Mouse (Mus musculus) heart, adult 8-10 months (tissue): ENCODE results near the gene Gm13420. TPM values are rescaled to one million over a fixed set of nuclear protein-coding genes. Genes with fewer than 3 reads are reported as not detected.
A peak's percentile ranks its signal among the peaks of the same experiment; 100 is the strongest.
"Not testable (repeated sequence)": the region's sequence is repeated elsewhere in the genome, so short reads cannot be mapped to it uniquely, and the experiment has no call there.

Experiments
- DNase-seq: peaks from one replicate; pipeline ENCODE4 v3.0.0; 2022; ENCODE audit warnings: low spot score
- total RNA-seq, 4 experiments: library from RNA; stranded (reverse); gene quantifications; 2 replicates each; pipeline ENCODE4 v1.2.4; 2022

Gene Gm13420
- not detected for total RNA-seq

DNA sequence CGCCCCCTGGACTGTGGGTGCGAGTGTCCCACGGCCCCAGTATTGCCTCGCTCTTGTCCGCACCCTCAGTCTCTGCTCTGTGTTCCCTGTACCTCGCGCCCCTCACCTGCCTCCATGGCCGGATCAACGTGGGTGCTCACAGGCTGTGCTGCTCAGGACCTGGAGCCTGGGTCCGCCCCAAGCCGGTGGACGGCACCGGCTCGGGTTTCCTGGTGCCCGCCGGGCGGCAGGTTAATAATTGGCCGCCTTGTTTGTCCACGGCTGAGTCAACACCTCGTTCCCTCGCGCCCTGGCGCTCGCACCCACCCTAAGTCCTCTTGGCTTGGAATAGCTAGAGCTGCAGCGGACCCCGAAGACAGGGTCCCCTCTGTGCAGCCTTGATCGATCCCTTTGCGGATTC, at the start of gene Gm13420:
Gene Gm13420 (minus strand): TSS at position 189 of the 400 bp plus-strand sequence.
- no peak for DNase-seq

GRCm38 (mm10) chr2:29792772-29793487, 41.4 kb upstream of the Gm13420 start:
- no peak for DNase-seq

- peak; percentile 79 for DNase-seq
Observed at GRCm38 (mm10) chr2:29787937-29788681, 36.6 kb upstream of the Gm13420 start, which contains the start of gene Trub2. Gene Trub2 (minus strand): TSS chr2:29788502.

DNA sequence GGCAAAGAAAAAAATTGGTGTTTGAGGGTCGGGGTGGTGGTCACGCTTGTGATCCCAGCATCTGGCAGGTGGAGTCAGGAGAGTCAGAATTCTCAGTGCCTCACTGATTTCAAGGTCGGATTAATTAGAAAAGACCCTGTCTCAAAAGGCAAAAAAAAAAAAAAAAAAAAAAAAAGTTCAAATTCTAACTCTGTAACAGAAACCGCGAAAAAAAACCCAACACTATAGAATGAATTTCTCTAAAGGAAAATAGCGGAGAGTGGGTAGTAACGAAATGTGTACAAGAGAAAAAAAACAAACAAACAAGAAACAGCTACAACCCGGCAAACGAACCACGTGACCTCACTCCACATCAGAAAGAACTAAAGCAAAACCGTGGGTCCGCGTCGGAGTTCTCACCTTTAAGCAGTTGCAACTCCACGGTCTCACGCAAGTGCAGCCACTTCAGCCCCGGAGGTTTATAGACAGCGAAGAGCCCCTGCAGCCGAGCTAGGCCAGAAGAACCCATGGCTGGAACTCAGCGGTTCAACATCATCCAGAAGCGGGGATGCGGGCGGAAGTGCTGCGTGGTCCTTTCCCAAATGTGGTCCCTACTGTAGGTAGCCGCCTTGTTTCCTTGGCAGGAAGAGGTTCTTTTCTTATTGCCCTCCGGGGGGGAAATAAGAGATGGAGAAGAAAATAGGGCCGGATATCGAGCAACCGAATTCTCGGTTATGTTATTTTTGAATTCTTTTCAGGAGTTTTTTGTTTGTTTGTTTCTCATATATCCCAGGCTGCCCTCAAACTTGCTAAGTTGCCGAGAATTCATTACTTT, 35.8 kb upstream of the Gm13420 start, which contains the start of gene Coq4:
Gene Coq4 (plus strand): TSS at position 390 of the 814 bp plus-strand sequence.
- peak; percentile 96 for DNase-seq

DNA sequence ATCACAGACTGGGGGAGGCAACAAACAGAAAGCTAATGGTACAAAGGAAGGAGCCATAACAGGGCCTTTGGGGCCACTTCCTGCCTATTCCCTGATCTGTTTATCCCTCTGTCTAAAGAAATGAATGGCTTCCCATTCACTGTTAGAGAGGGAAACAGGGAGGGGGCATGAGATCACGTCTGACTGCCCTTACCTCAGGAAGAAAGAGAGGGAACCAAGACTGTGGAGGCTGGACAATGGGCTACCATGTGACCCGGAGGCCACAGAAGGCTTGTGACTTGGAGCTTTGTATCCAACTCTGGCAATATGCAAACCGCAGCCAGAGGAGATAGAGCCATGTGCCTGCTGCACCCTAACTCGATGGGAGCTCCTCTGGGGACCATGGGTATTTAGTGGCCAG, 32.8 kb upstream of the Gm13420 start:
- no peak for DNase-seq

DNA sequence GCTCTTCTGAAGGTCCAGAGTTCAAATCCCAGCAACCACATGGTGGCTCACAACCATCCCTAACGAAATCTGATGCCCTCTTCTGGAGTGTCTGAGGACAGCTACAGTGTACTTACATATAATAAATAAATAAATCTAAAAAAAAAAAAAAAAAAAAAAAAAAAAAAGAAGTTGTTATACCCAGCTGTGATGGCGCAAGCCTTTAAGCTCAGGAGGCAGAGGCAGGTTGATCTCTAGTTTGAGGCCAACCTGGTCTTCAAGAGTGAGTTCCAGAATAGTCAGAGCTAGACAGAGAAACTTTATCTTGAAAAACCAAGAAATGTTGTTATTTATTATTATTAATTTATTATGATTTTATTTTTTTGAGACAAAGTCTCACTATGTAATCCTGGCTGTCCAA, 29.8 kb upstream of the Gm13420 start:
- DNase-seq = not testable (repeated sequence)

DNA sequence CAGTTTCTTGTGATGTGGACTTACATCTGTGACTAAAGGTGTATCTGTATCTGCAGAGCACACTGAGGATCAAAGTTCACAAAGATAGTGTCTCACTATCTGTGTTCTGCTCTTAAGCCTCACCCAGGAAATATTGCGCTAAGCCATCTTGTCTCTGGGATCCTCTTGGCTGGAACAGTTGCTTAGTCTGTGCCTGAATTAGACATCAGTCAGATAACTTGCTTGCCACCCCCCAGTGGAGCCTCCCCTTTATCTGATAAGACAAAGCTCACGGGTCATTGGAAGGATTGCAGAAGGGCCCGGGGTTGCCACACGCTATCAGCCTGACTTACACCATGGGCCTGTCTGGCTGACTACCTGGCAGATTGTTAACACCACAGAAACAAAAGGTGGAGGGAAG, 21.8 kb upstream of the Gm13420 start:
- no peak for DNase-seq

GRCm38 (mm10) chr2:29771611-29772461, 20.4 kb upstream of the Gm13420 start:
- no peak for DNase-seq

- no peak for DNase-seq
Observed at GRCm38 (mm10) chr2:29770162-29770561, 18.7 kb upstream of the Gm13420 start.

DNA sequence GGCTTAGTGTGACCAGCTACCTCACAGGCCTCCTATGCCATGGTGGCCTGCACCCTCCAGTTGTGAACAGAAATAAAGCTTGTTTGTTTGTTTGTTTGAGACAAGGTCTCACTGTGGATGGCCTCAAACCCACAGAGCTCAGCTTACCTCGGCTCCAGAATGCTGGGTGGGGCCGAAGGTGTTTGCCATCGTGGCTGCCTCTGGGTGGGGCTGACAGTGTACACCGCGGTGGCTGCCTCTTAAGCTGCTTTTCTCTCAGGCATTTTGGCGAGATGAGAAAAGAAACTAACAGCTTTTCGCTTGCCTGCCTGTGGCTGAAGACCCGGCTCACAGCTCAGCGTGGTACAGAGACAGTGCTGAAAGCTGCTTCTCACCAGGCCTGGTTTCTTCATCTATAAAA, 17.4 kb upstream of the Gm13420 start:
- DNase-seq = no peak

DNA sequence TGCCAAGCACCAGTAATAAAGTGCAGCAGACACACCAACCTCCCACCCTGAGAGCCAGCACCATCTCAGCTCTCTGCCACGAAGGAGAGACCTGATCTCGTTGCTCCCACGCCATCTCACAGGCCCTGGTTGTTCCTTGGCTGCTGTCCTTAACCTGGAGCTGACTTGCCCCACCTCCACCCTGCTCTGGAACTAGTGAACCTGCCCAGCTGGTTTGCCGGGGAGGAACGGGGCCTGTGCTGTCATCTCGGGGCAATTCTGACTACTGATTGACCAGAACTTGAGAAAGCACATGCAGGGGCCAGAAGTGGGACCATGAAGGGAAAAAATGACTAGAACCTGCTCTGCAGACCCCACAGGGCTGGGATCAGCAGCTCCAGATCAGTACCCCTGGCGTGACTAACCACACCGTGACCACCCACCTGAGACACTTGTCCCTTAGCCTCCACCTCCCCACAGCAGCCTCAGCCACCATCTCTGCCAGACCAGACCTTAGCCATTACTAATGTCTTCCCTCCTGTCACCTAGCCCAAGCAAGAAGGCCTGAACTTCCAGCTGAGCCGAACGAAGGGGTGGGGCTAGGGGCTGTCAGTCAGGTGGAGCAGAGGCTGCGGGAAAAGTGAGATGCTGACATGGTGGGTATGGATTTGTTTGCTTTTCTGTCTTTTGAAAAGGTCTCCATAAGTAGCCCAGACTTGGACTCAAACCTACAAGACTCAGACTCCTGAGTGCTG, 16.7 kb upstream of the Gm13420 start:
- DNase-seq = no peak

DNA sequence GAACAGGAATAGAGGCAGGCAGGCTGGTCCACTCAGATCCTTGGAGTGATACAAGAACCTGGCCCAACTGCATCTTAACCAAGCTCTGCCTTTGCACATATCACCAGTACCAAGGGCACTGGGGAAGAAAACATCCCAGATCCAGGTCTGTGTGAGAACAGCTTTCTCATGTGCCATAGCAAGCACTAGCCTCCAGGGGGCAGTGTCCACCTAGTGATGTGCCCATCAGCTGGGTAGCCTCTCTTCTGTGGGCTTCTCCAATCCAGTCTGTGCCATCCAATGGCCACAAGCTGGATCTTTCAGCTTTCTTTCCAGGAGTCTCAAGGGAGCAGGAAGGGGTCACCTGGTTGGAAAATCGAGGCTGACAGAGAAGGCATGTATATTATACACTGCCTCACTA, 13.3 kb upstream of the Gm13420 start:
- peak; percentile 44 for DNase-seq

- DNase-seq = no peak
Observed at GRCm38 (mm10) chr2:29755693-29756092, 4.2 kb upstream of the Gm13420 start.

DNA sequence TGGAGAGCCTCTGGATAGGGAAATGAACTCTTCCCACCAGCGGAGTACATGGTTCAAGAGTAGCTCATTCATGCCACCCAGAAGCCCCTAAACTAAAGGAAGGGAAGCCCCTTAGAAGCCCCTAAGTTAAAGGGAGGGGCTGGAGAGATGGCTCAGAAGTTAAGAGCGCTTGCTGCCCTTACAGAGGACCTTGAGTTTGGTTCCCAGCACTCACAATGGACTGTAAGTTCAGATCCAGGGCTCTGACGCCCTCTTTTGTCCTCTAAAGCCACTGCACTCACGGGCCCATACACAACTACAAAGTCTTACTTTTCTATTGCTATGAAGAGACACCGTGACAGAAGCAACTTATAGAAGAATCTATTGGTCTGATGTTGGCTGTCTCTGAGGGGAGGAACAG, 912 bp upstream of the Gm13420 start:
- no peak for DNase-seq

- no peak for DNase-seq
Observed at GRCm38 (mm10) chr2:29748499-29748898, 3.0 kb downstream of the Gm13420 start.

DNA sequence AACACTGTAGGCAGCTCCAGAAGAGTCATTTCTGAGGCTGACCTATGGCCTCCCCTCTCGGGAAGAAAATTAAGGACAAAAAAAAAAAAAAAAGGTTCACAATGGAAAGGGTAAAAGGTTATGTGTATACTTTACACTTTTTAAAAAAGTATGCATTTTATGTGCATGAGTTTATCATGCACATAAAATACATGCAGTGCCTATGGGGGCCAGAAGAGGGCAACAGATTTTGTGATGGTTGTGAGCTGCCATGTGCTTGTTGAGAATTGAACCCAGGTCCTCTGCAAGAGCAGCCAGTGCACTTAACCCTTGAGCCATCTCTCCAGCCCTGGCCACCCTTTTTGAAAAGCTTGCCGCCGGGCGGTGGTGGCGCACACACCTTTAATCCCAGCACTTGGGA, 3.6 kb downstream of the Gm13420 start:
- no peak for DNase-seq

GRCm38 (mm10) chr2:29747188-29747782, 4.2 kb downstream of the Gm13420 start:
- no peak for DNase-seq

DNA sequence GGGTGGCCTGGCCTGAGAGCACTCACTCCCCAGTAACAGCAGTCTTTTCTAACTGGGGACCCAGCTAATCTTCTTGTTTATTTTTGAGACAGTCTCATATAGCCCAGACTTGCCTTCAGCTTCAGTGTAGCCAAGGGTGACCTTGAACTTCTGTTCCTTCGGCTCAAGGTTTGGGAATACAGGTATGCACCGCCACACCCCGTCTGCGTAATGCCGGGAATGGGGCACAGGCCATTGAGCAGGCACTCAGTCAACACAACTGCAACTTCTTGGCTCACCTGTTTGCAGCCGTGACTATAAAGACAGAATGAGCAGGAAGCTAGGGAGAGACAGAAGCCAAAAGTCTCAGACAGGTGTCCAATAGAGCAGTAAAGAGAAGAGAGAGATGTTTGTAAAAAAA, 7.2 kb downstream of the Gm13420 start:
- DNase-seq = no peak

- DNase-seq = no peak
Observed at GRCm38 (mm10) chr2:29741207-29741606, 10.3 kb downstream of the Gm13420 start.

DNA sequence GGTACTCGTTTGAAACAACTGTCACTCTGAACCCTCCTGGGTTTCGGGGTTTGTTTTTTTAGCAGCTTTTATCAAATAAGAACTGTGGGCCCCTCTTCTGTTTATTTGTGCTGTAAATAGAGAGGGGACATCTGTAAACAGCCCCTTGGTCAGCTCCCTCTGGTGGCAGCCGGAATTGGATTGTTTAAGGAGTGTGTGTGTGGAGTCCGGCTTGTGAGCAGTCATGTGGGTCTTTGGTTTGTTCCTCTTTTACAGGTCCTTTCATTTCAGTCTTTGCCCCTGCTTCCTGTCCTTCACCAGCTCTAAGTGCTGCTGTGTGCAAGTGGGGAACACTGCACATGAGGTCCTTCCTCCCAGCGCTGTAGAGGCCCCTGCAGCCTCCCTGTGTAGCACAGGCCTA, 12.1 kb downstream of the Gm13420 start:
- peak; percentile 39 for DNase-seq
